Mouse (Mus musculus): Measurements from ENCODE around the gene Fam168b. TPM values are rescaled to one million over a fixed set of nuclear protein-coding genes. Genes with fewer than 3 reads are reported as not detected.

Fam168b gene
- polyA plus RNA-seq, 1 experiment from 2014 or later, result 90.5 TPM

DNA sequence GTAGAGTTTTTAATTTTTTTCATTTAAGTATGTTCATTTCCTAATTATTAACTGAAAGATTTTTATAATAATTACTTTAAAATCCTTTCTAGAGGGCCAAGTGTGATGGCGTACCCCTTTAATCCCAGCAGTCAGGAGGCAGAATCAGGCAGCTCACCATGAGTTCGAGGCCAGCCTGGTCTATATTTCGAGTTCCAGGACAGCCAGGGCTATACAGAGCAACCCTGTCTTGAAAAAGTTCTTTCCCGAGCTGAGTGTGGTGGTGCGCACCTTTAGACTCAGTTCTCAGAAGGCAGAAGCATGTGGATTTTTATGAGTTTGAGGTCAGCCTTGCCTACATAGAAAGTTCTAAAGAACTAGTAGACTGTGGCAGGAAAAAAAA, 24.7 kb upstream of the Fam168b start:
- Histone ChIP-seq H3K9me3 (ENCODE audit: control insufficient read depth, low read length) (no peaks in the 10 kb centered on the region), H3K27me3 (ENCODE audit: control insufficient read depth, insufficient read depth, low read length) (no peaks in the 10 kb centered on the region), H3K27ac (ENCODE audit: low read depth, low read length) (no peak overlapping the region), H3K4me3 (ENCODE audit: low read depth, low read length) (no peak overlapping the region), H3K36me3 (ENCODE audit: control insufficient read depth, insufficient read depth, low read length) (peaks cover 52% of the 10 kb centered on the region), H3K9ac (replicated peaks; ENCODE audit: low read depth, low read length) (no peak overlapping the region), H3K4me1 (ENCODE audit: control insufficient read depth, insufficient read depth, low read length) (no peaks in the 10 kb centered on the region), H3K4me2 (ENCODE audit: low read depth, low read length) (no peak overlapping the region)
- WGBS, result 91% methylated on average over 5 of the region's 5 CpGs
- ATAC-seq (ENCODE audit: low read depth), result no peak

DNA sequence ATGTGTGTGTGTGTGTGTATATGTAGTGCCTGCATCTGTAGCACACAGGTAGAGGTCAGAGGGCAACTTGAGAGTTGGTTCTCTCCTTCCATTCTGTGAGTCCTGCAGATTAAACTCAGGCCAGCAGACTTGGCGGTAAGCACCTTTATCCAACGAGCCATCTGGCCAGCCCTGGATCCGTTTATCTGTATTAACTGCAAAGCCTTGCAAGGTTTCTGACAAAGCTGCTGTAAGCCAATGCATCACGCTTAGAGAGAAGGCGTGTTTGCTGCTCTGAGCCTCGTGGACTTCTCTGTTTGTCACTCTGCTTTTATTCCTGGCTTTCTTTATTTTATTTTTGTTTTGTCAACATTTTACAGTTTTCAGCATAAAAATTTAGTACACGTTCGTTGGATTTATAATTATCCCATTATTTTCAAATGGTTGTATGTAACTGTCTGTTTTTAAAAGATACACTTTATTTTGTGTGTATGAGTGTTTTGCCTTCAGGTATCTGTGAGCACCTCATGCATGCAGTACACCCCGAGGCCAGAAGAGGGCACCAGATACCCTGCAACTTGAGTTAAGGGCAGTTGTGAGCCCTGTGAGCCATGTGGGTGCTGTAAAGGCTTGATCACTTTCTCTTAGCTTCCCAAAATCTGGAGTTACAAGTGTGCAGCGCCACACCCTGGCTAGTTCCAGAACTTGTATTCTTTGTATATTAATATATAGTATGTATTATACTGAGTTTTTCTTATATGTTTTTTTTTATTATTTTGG, 24.1 kb upstream of the Fam168b start:
- WGBS, result 62% methylated on average over 10 of the region's 10 CpGs
- Histone ChIP-seq H3K4me1 (ENCODE audit: control insufficient read depth, insufficient read depth, low read length) (no peaks in the 10 kb centered on the region), H3K4me2 (ENCODE audit: low read depth, low read length) (no peak overlapping the region), H3K9ac (replicated peaks; ENCODE audit: low read depth, low read length) (no peak overlapping the region), H3K27ac (ENCODE audit: low read depth, low read length) (no peak overlapping the region), H3K27me3 (ENCODE audit: control insufficient read depth, insufficient read depth, low read length) (no peaks in the 10 kb centered on the region), H3K9me3 (ENCODE audit: control insufficient read depth, low read length) (no peaks in the 10 kb centered on the region), H3K4me3 (ENCODE audit: low read depth, low read length) (no peak overlapping the region), H3K36me3 (ENCODE audit: control insufficient read depth, insufficient read depth, low read length) (peaks cover 52% of the 10 kb centered on the region)
- ATAC-seq (ENCODE audit: low read depth), result peak; percentile 81

- Histone ChIP-seq H3K4me1 (ENCODE audit: control insufficient read depth, insufficient read depth, low read length) (no peaks in the 10 kb centered on the region), H3K4me2 (ENCODE audit: low read depth, low read length) (no peak overlapping the region), H3K36me3 (ENCODE audit: control insufficient read depth, insufficient read depth, low read length) (peaks cover 43% of the 10 kb centered on the region), H3K27ac (ENCODE audit: low read depth, low read length) (no peak overlapping the region), H3K9me3 (ENCODE audit: control insufficient read depth, low read length) (no peaks in the 10 kb centered on the region), H3K27me3 (ENCODE audit: control insufficient read depth, insufficient read depth, low read length) (no peaks in the 10 kb centered on the region), H3K9ac (replicated peaks; ENCODE audit: low read depth, low read length) (no peak overlapping the region), H3K4me3 (ENCODE audit: low read depth, low read length) (no peak overlapping the region)
- 88% methylated on average over 9 of the region's 9 CpGs for WGBS
- ATAC-seq (ENCODE audit: low read depth), result no peak
Measured at GRCm38 (mm10) chr1:34865866-34866265, 23.0 kb upstream of the Fam168b start.

DNA sequence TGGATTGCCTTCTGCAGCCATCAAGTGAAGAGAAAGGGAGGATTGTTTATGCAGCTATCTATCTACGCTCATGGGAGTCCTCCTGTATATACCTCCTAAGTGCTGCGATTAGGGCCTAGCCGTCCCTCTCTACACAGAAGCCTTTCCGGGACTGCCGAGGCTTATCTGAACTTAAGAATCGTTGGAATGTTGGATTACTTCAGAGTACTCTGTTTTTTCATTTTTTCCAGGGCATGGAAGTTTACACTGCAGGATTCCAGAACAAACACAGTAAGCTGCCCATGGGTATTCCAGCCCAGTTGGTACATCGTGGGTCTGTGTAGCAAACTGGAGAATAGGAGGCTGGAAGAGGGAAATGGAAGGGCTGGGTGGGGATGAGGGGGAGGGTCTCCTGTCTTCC, 21.4 kb upstream of the Fam168b start:
- peaks cover 33% of the 10 kb centered on the region for H3K36me3 ChIP-seq (ENCODE audit: control insufficient read depth, insufficient read depth, low read length)
- WGBS, result 96% methylated on average over 7 of the region's 7 CpGs

DNA sequence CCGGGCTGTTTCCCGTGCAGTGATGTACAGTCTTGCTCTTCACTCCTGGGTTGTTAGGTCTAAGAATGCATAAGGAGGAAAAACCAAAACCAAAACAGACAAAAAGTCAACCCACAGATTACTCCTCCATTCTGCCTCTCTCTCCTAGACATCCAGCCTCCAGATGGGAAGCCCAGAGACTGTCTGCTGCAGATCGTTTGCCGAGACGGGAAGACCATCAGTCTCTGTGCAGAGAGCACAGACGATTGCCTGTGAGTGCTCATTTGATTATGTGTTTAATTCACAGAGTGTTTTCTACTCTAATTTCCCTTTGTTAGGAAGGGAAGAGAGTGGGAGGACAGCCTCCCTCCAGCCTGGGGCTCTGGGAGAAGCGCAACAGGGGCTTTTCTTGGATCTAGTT, 20.5 kb upstream of the Fam168b start:
- no peak overlapping the region for H3K9ac ChIP-seq (replicated peaks; ENCODE audit: low read depth, low read length)
- H3K36me3 ChIP-seq (ENCODE audit: control insufficient read depth, insufficient read depth, low read length), result peaks cover 25% of the 10 kb centered on the region
- no peak overlapping the region for H3K4me3 ChIP-seq (ENCODE audit: low read depth, low read length)
- 92% methylated on average over 7 of the region's 7 CpGs for WGBS
- H3K4me1 ChIP-seq (ENCODE audit: control insufficient read depth, insufficient read depth, low read length), result no peaks in the 10 kb centered on the region
- no peaks in the 10 kb centered on the region for H3K27me3 ChIP-seq (ENCODE audit: control insufficient read depth, insufficient read depth, low read length)
- ATAC-seq (ENCODE audit: low read depth), result no peak
- H3K27ac ChIP-seq (ENCODE audit: low read depth, low read length), result no peak overlapping the region
- H3K9me3 ChIP-seq (ENCODE audit: control insufficient read depth, low read length), result no peaks in the 10 kb centered on the region
- no peak overlapping the region for H3K4me2 ChIP-seq (ENCODE audit: low read depth, low read length)

More for the DNA sequence above, 21.4 kb upstream of the Fam168b start:
- Histone ChIP-seq H3K27ac (ENCODE audit: low read depth, low read length) (no peak overlapping the region), H3K9me3 (ENCODE audit: control insufficient read depth, low read length) (no peaks in the 10 kb centered on the region), H3K27me3 (ENCODE audit: control insufficient read depth, insufficient read depth, low read length) (no peaks in the 10 kb centered on the region), H3K9ac (replicated peaks; ENCODE audit: low read depth, low read length) (no peak overlapping the region), H3K4me3 (ENCODE audit: low read depth, low read length) (no peak overlapping the region), H3K4me2 (ENCODE audit: low read depth, low read length) (no peak overlapping the region), H3K4me1 (ENCODE audit: control insufficient read depth, insufficient read depth, low read length) (no peaks in the 10 kb centered on the region)
- ATAC-seq (ENCODE audit: low read depth), result no peak

DNA sequence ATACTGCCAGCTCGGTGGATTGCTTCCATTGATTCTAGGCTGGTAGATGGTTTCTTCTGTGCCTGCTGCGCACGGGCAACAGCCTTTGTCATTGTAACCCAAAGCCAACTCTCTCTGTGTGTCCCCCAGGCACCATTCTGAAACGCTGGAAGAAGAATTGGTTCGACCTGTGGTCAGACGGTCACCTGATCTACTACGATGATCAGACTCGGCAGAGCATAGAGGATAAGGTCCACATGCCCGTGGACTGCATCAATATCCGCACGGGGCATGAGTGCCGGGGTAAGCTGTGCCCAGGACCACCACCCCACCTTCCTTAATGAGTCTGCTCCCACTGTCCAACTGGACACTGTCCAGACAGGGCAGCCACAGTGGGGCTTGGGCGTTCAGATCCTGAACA, 20.0 kb upstream of the Fam168b start:
- H3K4me1 ChIP-seq (ENCODE audit: control insufficient read depth, insufficient read depth, low read length), result no peaks in the 10 kb centered on the region
- no peak overlapping the region for H3K4me3 ChIP-seq (ENCODE audit: low read depth, low read length)
- H3K27ac ChIP-seq (ENCODE audit: low read depth, low read length), result no peak overlapping the region
- H3K4me2 ChIP-seq (ENCODE audit: low read depth, low read length), result no peak overlapping the region
- peaks cover 25% of the 10 kb centered on the region for H3K36me3 ChIP-seq (ENCODE audit: control insufficient read depth, insufficient read depth, low read length)
- 94% methylated on average over 13 of the region's 13 CpGs for WGBS
- no peaks in the 10 kb centered on the region for H3K9me3 ChIP-seq (ENCODE audit: control insufficient read depth, low read length)
- no peak overlapping the region for H3K9ac ChIP-seq (replicated peaks; ENCODE audit: low read depth, low read length)
- no peak for ATAC-seq (ENCODE audit: low read depth)
- no peaks in the 10 kb centered on the region for H3K27me3 ChIP-seq (ENCODE audit: control insufficient read depth, insufficient read depth, low read length)

DNA sequence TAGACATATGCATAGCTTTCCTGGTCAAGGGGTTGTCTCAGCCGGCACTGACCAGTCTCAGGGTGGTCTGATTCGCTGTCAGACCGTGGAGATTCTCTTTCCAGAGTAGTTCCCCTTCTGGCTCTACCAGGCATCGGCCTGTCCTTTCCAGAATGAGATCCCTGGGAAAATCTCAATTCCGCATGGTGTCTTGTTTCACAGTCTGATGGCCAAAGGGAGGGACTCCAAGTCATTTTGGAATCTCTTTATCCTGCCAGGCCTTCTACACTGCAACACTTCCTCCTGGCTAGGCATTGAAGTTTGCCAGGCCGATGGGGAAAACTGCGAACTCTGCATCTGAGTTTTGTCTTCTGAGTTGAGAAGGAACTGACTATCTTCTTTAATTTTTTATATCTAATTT, 17.3 kb upstream of the Fam168b start:
- no peaks in the 10 kb centered on the region for H3K27me3 ChIP-seq (ENCODE audit: control insufficient read depth, insufficient read depth, low read length)
- H3K9ac ChIP-seq (replicated peaks; ENCODE audit: low read depth, low read length), result no peak overlapping the region
- no peaks in the 10 kb centered on the region for H3K4me1 ChIP-seq (ENCODE audit: control insufficient read depth, insufficient read depth, low read length)
- H3K4me3 ChIP-seq (ENCODE audit: low read depth, low read length), result no peak overlapping the region
- H3K9me3 ChIP-seq (ENCODE audit: control insufficient read depth, low read length), result no peaks in the 10 kb centered on the region
- no peak for ATAC-seq (ENCODE audit: low read depth)
- no peak overlapping the region for H3K4me2 ChIP-seq (ENCODE audit: low read depth, low read length)
- peaks cover 20% of the 10 kb centered on the region for H3K36me3 ChIP-seq (ENCODE audit: control insufficient read depth, insufficient read depth, low read length)
- no peak overlapping the region for H3K27ac ChIP-seq (ENCODE audit: low read depth, low read length)
- 93% methylated on average over 7 of the region's 7 CpGs for WGBS

DNA sequence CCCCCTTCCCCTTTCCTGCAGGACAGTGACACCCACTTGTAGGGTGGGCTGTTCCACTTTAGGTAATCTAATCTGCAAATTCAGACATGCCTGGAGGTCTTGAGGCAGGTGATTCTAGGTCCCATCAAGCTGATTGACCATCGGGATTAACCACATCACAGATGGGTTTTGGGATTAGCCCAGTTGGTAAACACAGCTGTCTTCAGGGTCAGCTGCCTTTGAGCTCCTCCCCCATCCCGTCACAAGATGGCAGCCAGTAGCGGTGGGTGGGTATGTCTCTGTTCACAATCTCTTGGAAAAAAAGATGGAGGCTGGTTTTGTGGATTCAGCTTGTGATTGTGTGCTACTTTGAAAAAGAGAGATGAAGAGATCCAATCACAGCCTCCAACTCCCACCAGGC, 16.9 kb upstream of the Fam168b start:
- Histone ChIP-seq H3K4me3 (ENCODE audit: low read depth, low read length) (no peak overlapping the region), H3K27ac (ENCODE audit: low read depth, low read length) (no peak overlapping the region), H3K36me3 (ENCODE audit: control insufficient read depth, insufficient read depth, low read length) (peaks cover 16% of the 10 kb centered on the region), H3K9me3 (ENCODE audit: control insufficient read depth, low read length) (no peaks in the 10 kb centered on the region), H3K9ac (replicated peaks; ENCODE audit: low read depth, low read length) (no peak overlapping the region), H3K4me2 (ENCODE audit: low read depth, low read length) (no peak overlapping the region), H3K4me1 (ENCODE audit: control insufficient read depth, insufficient read depth, low read length) (no peaks in the 10 kb centered on the region), H3K27me3 (ENCODE audit: control insufficient read depth, insufficient read depth, low read length) (no peaks in the 10 kb centered on the region)
- ATAC-seq (ENCODE audit: low read depth), result no peak
- 89% methylated on average over 3 of the region's 3 CpGs for WGBS

- H3K4me1 ChIP-seq (ENCODE audit: control insufficient read depth, insufficient read depth, low read length), result no peaks in the 10 kb centered on the region
- no peak overlapping the region for H3K4me2 ChIP-seq (ENCODE audit: low read depth, low read length)
- no peak overlapping the region for H3K4me3 ChIP-seq (ENCODE audit: low read depth, low read length)
- WGBS, result 86% methylated on average over 5 of the region's 5 CpGs
- no peak overlapping the region for H3K9ac ChIP-seq (replicated peaks; ENCODE audit: low read depth, low read length)
- ATAC-seq (ENCODE audit: low read depth), result peak; percentile 34; the same call in 1 of the 2 replicates
- H3K27me3 ChIP-seq (ENCODE audit: control insufficient read depth, insufficient read depth, low read length), result no peaks in the 10 kb centered on the region
- no peaks in the 10 kb centered on the region for H3K9me3 ChIP-seq (ENCODE audit: control insufficient read depth, low read length)
- peaks cover 6% of the 10 kb centered on the region for H3K36me3 ChIP-seq (ENCODE audit: control insufficient read depth, insufficient read depth, low read length)
- H3K27ac ChIP-seq (ENCODE audit: low read depth, low read length), result no peak overlapping the region
Measured at GRCm38 (mm10) chr1:34858671-34859070, 15.8 kb upstream of the Fam168b start.
